Mouse (Mus musculus) granulocyte monocyte progenitor cell, adult 5-6 weeks (primary cell): ENCODE data around the gene Hdac7. TPM values are rescaled to one million over a fixed set of nuclear protein-coding genes. Genes with fewer than 3 reads are reported as not detected.

Source experiments
- ATAC-seq: replicated peaks from 2 replicates; pipeline ENCODE4 v1.8.0; 2016; ENCODE audit warnings: mild to moderate bottlenecking, moderate TSS enrichment, inconsistent platforms; ENCODE audit not compliant: poor library complexity, severe bottlenecking
- total RNA-seq, 2 experiments: library from RNA; stranded (forward) in 1 of 2; stranded (reverse) in 1 of 2; fragments of 200-712, 200-1000 nt in 1 of 2; fragments of >200 nt in 1 of 2; fragmentation: Nextera tagmentation in 1 of 2; gene quantifications; 2 replicates each; pipeline ENCODE4 v1.2.3; 2014 to 2017

Hdac7 gene
- total RNA-seq, 2 experiments from 2014 or later = 6.1 to 52.1 TPM

DNA sequence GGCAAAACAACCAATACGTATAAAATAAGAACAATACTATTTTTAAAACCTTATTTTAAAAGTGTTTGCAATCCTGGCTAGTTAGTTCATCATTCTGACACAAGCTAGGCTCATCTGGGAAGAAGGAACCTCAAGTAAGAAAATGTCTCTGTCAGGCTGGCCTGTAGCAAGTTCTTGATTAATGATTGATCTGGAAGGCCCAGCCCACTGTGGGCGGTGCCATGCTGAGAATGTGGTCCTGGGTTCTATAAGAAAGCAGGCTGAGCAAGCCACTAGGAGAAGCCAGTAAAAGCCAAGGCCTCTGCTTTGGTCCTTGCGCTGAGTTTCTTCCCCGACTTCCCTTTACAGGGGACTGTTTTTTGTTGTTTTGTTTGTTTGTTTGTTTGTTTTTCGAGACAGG is 91.8 kb downstream of the Hdac7 start:
- ATAC-seq = no peak

GRCm38 (mm10) chr15:97751676-97752075 is 92.6 kb downstream of the Hdac7 start:
- no peak for ATAC-seq

- ATAC-seq = peak; percentile 84
Observed at GRCm38 (mm10) chr15:97750697-97751096, 93.6 kb downstream of the Hdac7 start.

GRCm38 (mm10) chr15:97749841-97750240 is 94.5 kb downstream of the Hdac7 start:
- peak; percentile 58 for ATAC-seq

GRCm38 (mm10) chr15:97749397-97749796 is 94.9 kb downstream of the Hdac7 start:
- ATAC-seq = no peak

DNA sequence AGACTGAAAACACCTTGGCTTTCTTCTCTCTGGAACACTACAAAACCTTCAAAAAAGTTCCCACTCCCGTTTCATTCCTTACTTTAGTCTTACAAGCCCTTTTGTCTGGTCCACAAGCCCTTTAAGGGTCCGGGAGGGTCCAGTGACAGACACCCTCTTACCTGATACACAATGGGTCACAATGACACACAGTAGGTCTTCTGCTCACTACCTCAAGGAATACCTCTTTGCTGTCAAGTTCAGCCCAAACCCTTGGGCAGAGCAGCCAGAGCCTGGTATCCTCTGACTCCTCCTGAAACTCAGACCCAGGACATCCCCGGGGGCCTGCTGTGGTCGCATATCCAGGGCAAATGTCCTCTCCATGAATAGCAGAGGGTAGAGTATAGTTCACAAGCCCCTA is 95.3 kb downstream of the Hdac7 start:
- ATAC-seq = no peak

DNA sequence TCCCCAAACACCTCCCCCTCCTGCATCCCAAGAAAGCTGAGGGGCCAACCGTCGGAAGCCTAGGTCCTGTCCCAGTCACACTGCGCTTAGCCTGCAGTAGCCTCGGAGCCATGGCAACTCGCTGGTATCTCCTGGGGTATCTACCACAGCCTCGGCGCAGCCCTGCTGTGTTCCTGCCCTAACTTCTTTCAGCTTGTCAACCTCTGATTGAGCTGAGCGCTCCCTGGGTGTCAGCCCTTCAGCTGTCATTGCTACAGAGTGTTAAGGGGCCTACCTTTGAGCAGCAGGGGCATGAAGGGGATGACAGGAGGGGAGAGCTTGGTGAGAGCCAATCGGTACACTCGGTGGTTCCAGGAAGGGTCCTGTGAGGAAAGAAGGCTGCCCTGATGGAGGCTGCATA is 96.0 kb downstream of the Hdac7 start:
- no peak for ATAC-seq

DNA sequence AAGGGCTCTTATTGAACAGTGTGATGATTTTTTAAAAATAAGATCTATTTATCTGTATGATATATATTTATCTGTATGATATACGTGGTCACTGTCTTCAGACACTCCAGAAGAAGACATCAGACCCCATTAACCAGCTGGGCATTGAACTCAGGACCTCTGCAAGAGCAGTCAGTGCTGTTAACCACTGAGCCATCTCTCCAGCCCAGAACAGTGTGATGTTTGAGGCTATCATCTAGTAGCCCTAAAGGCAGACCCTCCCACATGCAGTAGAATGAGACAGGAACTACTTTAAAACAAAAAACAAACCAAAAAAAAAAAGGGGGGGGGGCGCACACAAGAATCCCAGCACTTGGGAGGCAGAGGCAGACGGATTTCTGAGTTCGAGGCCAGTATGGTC is 96.8 kb downstream of the Hdac7 start:
- ATAC-seq = no peak

- ATAC-seq = no peak
Observed at GRCm38 (mm10) chr15:97746748-97747147, 97.6 kb downstream of the Hdac7 start.

- ATAC-seq = no peak
Observed at GRCm38 (mm10) chr15:97746278-97746677, 98.0 kb downstream of the Hdac7 start.

DNA sequence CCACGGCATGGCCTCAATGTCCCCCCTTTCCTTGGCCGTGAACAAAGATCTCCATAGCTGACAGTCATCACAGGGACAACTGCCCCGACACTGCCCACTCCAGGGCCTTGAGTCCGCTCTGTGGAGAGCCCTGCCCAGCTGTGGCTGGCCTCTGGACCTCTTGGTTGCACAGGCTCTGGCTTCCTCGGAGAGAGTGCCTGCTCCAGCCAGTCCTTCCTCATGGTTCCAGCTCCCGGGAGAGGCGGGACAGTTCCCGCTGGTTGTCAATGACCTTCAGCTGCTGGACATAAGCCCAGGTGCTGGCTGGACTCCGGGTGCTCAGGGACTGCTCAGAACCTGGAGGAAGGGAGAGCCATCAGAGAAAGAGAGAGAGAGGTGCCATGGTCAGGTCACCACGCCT is 99.0 kb downstream of the Hdac7 start:
- no peak for ATAC-seq

- ATAC-seq = peak; percentile 57
Observed at GRCm38 (mm10) chr15:97744930-97745329, 99.4 kb downstream of the Hdac7 start.

DNA sequence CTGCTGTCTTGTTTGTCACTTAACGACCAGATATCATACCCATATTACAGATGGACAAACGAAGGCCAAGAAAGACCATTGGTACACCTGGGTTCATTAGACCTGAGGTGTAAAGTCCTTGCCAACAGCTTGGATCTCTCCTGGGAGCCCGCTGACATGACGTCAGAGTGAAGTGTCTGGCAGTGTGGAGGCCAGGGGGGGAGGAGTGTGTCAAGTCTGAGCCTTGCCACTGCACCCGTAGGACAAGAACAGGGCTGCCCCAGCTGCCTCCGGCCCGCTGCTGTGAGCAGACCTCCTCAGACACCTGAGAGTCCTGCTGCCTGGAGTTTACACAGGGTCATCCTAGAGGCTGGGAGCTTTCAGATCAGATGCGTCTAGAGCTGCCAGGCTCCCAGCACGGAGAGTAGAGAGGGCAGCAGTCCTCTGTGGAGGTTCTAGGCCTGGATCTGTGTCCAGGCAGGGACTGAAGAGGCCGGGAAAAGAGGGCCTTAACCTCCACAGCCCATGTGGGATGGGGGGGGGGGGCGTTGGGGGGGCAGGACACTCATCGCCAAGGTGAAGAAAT is 100.3 kb downstream of the Hdac7 start:
- no peak for ATAC-seq

DNA sequence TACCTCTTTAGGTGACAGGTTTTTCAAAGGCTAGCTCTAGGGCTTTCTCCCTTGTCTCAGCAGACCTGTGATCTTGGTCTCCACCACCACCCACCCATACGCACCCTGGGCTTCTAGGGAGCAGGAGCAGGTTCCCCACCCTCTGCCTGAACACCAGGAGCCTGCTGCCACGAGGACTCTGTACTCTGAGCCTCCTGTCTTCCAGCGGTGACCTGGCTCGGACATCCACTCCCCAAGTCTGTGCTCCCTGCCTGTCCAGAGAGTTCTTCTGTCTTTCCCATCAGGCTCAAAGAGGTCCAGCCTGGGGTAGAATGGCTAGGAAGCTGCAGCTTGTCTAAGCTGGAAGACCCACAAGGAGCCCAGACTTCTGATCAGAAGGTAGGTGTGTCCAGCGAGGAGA is 101.1 kb downstream of the Hdac7 start:
- ATAC-seq = no peak

Other genes starting within 250 kb of the Hdac7 start
- 25.7 and 31.1 TPM in 2 replicates for gene Rpap3, start 138.7 kb downstream of the Hdac7 start, total RNA-seq (2014; fragmentation: Nextera tagmentation)
- gene Rpap3, start 138.7 kb downstream of the Hdac7 start, total RNA-seq (2017) = 33.2 and 46.7 TPM in 2 replicates
- 0.53 and 2.8 TPM in 2 replicates for gene Endou, start 113.2 kb downstream of the Hdac7 start, total RNA-seq (2014; fragmentation: Nextera tagmentation)
- 1.7 and 2.2 TPM in 2 replicates for gene Endou, start 113.2 kb downstream of the Hdac7 start, total RNA-seq (2017)
- gene Rapgef3, start 76.5 kb downstream of the Hdac7 start, total RNA-seq (2014; fragmentation: Nextera tagmentation) = 8.4 and 33.0 TPM in 2 replicates
- gene Rapgef3, start 76.5 kb downstream of the Hdac7 start, total RNA-seq (2017) = 11.9 and 19.1 TPM in 2 replicates
- gene Slc48a1, start 66.0 kb downstream of the Hdac7 start, total RNA-seq (2014; fragmentation: Nextera tagmentation) = 97.0 and 99.2 TPM in 2 replicates
- gene Slc48a1, start 66.0 kb downstream of the Hdac7 start, total RNA-seq (2017) = 67.6 and 71.6 TPM in 2 replicates
- gene Vdr, start 66.1 kb upstream of the Hdac7 start, total RNA-seq (2014; fragmentation: Nextera tagmentation) = 12.9 and 25.6 TPM in 2 replicates
- gene Vdr, start 66.1 kb upstream of the Hdac7 start, total RNA-seq (2017) = 2.3 and 2.5 TPM in 2 replicates
- gene Tmem106c, start 119.7 kb upstream of the Hdac7 start, total RNA-seq (2014; fragmentation: Nextera tagmentation) = 48.8 and 61.7 TPM in 2 replicates
- 29.0 and 32.7 TPM in 2 replicates for gene Tmem106c, start 119.7 kb upstream of the Hdac7 start, total RNA-seq (2017)
- not detected in 2 replicates for gene Col2a1, start 160.2 kb upstream of the Hdac7 start, total RNA-seq (2014; fragmentation: Nextera tagmentation)
- gene Col2a1, start 160.2 kb upstream of the Hdac7 start, total RNA-seq (2017) = not detected in 2 replicates
- gene Pfkm, start 248.1 kb upstream of the Hdac7 start, total RNA-seq (2014; fragmentation: Nextera tagmentation) = 9.5 and 11.5 TPM in 2 replicates
- gene Pfkm, start 248.1 kb upstream of the Hdac7 start, total RNA-seq (2017) = 10.8 and 15.8 TPM in 2 replicates
- 82.1 and 83.1 TPM in 2 replicates for gene Senp1, start 249.2 kb upstream of the Hdac7 start, total RNA-seq (2014; fragmentation: Nextera tagmentation)
- gene Senp1, start 249.2 kb upstream of the Hdac7 start, total RNA-seq (2017) = 60.5 and 66.6 TPM in 2 replicates